Mouse (Mus musculus) ES-Bruce4 (cell line): Measurements from ENCODE around the gene Shb.

Source experiments
- CTCF ChIP-seq: IDR thresholded peaks from one replicate; pipeline ENCODE4 v1.8.1; 2011; ENCODE audit warnings: low read depth, low read length
- POLR2A ChIP-seq: IDR thresholded peaks from one replicate; pipeline ENCODE4 v1.8.1; 2011; ENCODE audit warnings: low read length; ENCODE audit not compliant: insufficient read depth

DNA sequence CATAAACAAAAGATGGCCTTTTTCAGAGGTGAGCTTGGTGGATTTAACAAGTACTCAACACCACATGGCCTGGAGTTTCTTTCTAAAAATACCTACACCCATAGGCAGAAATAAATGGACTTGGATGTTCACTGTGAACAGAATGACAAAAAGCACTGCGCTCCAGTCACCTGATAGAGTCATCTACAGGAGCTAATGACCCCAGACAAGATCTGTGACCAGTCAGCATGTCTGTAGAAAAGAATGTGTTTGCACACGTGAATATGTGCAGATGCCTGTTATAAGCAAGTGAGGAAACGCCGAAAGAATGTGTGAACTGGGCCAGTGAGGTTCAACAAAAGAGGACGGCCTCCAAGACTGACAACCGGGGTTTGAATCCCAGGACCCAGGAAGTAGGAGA is 63.2 kb downstream of the Shb start:
- no peak for TF ChIP-seq POLR2A
- no peak for TF ChIP-seq CTCF
